Mouse (Mus musculus) G1E (cell line): Measurements from ENCODE around the gene Tprgl.

Experiments used
- CTCF ChIP-seq: IDR thresholded peaks from 2 replicates; pipeline ENCODE4 v1.5.1; 2012; ENCODE audit warnings: low read depth, low read length, inconsistent platforms, mixed read lengths
- GATA1 ChIP-seq: IDR thresholded peaks from 2 replicates; pipeline ENCODE4 v1.6.1; 2012; ENCODE audit warnings: borderline replicate concordance, low read length, inconsistent platforms, mixed read lengths
- GATA2 ChIP-seq: IDR thresholded peaks from 2 replicates; pipeline ENCODE4 v1.6.1; 2012; ENCODE audit warnings: low read depth, low read length, inconsistent platforms, borderline replicate concordance
- POLR2AphosphoS5 ChIP-seq: IDR thresholded peaks from 2 replicates; pipeline ENCODE4 v1.6.1; 2012; ENCODE audit warnings: low read depth, low read length, inconsistent platforms; ENCODE audit not compliant: insufficient replicate concordance

GRCm38 (mm10) chr4:154167053-154167452, 6.6 kb upstream of the Tprgl start:
- TF ChIP-seq CTCF = no peak
- TF ChIP-seq POLR2AphosphoS5 = no peak
- no peak for TF ChIP-seq GATA1
- no peak for TF ChIP-seq GATA2
